Mouse (Mus musculus) urinary bladder, postnatal 25 days (tissue): ENCODE data around the gene Cyb561d1.
"Not testable (repeated sequence)": the region's sequence is repeated elsewhere in the genome, so short reads cannot be mapped to it uniquely, and the experiment has no call there.

Source experiments
- DNase-seq: peaks from one replicate; pipeline ENCODE4 v3.0.0; 2022; ENCODE audit warnings: low spot score

Cyb561d1 gene

DNA sequence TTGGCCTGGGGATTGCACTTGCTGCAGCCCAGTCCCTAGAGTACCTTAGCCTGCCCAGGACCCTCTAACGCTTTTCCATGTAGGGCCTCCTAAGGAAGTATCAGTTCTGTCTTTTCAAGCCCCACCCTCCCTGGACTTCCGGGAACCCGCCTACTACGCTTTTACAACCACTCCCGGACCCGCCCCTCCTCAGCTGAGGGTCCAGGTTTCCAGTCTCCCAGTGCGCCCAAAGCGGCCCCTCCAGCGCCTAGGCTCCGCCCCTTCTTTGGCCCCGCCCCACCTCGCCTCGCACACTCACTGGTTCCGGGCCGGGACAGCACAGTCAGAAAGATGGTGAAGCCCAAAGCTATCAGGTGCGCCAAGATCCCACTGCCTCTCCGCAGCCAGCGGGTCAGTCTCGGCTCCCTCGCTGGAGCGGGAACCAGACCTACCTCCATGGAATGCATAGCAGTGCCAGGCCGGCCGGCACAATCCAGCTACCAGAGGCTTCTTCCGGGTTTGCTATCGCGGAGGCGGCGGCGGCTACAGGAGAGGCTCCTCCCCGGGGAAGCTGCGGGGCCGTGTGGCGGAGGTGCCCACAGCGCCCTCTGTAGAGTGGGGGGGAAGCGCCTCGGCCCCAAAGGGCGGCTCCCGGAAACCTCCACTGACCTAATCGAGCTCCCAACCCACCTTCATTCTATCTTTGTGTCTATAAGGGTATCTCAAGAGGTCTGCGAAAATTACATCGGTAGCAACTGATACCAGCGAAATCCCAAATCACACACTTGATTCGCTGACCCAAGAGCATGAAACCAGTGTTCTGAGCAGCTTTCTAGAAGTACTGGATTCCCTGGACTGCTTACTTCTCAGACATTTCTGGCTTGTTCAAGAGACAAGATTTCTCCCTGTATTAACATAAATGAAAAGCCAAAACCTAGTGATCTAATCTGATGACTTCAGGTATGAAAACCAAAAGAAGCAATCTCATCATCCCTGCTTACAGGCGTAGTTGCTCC lies at the start of gene Cyb561d1:
Gene Cyb561d1, minus strand, starts transcription at position 884 of the 995 bp plus-strand sequence.
- peak; percentile 93 for DNase-seq

DNA sequence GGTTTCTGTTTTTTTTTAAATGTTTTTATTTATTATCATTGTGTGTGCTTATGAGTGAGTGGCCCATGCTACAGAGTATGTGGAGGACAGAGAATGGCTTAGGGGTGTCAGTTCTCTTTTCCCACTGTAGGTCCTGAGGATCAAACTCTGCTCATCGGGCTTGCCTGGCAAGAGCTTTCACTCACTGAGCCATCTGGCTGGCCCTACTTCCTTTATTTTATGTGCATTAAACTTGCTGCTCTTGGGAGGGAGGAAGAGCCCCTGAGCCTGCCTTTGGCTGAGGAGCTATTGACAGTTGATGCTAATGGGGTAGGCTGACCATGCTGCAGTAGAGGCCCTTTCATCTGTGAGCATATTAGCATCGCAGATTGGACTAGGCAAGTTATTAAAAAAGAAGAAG lies 45.8 kb upstream of the Cyb561d1 start:
- no peak for DNase-seq

DNA sequence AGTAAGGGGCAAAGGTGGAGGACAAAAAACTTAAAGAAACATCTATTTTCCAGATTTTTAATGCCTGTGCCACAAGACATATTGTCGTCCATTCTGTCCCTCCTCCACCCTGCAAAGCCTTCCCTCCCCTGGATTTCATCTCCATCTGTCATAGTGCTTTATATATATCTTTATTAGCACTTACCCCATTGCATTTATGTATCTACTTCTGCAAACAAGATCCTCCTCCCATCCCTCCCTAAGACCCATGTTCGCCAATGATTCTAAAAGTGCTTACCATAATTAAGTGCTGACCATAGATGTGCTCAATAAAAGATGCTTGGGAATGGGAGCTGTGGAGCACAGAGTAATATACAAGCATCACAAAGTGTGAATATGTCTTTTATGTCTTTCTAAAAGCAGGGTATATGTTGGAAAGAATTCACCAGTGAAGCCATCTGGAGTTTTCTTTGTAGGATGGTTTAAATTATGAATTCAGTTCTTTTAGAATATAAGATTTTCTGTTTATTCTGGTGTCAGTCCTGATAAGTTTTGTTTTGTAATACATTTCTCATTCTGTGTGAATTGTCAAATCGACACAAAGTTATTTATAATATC lies 40.3 kb upstream of the Cyb561d1 start:
- DNase-seq: no peak

DNA sequence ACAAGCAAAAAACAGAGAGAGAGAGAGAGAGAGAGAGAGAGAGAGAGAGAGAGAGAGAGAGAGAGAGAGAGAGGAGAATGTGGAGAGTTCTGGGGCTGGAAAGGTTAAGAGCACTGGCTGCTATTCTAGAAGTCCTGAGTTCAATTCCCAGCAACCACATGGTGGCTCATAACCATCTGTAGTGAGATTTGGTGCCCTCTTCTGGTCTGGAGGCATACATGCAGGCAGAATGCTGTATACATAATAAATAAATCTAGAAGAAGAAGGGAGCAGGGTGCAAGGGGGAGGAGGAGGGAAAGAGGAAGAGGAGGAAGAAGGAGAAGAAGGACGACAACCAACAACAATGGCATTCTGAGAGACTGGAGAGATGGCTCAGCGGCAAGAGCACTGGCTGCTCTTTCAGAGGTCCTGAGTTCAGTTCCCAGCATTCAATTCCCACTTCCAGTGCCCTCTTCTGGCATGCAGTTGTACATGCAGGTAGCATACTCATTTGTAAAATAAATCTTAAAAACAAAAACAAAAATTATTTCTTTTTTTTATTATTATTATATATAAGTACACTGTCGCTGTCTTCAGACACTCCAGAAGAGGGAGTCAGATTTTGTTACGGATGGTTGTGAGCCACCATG lies 36.6 kb upstream of the Cyb561d1 start:
- not testable (repeated sequence) for DNase-seq

DNA sequence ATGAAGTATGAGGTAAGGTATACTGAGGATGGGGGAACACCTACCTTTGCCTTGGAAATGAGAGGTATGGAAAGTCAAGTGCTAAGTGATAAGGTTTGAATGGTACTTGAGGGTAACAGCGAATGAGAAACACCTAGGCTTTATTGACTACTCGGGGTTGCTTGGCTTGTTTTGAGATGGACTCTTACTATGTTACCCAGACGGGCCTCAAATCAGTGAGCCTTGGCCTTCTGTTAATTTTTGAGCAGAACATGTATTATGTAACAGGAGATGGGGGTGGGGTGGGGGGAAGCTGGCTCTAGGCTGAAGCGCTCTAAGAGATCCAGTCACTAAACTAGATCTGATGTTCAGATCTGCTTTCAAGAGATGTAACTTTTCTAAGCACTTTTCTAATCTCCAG lies 30.6 kb upstream of the Cyb561d1 start:
- DNase-seq: no peak

DNA sequence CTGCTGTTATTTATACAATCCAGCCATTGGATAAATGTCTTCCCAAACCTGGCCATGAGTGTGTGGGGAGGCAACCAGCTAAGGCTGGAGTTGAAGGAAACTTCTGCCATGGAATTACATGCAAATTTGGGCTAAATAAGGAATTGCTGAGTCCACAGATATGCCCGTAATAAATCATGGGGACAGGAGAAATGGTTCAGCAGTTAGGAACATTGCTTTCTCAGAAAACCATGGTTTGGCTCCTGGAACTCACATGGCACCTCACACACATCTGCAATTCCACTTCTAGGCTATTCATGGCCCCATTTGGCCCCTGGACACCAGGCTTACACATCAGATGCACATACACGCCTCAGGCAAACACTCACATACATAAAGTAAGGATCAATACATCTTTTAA lies 26.5 kb upstream of the Cyb561d1 start:
- no peak for DNase-seq

DNA sequence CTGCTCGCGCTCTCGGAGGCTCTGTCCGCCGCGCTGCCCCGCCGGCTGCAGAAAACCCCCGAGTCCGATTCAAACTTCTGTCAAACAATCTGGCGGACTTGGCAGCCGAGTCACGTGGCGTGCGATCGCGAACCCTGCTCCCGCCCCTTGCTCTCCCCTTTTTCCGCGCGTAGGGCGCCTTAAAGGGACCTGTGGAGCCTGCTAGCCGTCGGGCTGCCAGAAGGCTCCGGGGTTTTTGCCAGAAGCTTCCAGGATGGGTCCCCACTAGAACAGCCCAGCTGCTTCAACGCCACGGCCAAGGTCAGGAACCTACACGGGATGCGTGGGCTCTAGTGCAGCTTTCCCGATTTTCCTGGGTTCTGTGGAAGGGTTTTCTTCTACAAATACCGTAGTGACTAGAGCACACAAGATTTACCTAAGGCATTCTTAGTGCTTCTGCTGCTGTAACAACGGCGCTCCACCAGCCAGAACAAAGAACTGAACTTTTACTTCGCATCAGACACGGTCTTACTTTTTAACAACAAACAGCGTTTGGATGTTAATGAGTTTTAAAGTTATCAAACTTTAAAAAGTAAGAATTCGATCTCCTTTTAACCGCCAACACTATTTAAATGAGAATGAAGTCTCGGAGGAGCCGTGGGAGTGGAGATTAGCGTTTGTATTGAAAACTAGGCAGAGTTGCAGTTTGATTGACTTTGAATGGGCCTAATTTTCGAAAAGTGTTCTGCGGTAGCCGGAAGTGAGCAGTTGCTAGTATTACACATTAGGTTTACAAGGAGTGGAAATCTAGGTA lies 25.7 kb upstream of the Cyb561d1 start, which contains the start of gene Sypl2:
Gene Sypl2, minus strand, starts transcription at position 91 of the 793 bp plus-strand sequence.
- DNase-seq: peak; percentile 23

DNA sequence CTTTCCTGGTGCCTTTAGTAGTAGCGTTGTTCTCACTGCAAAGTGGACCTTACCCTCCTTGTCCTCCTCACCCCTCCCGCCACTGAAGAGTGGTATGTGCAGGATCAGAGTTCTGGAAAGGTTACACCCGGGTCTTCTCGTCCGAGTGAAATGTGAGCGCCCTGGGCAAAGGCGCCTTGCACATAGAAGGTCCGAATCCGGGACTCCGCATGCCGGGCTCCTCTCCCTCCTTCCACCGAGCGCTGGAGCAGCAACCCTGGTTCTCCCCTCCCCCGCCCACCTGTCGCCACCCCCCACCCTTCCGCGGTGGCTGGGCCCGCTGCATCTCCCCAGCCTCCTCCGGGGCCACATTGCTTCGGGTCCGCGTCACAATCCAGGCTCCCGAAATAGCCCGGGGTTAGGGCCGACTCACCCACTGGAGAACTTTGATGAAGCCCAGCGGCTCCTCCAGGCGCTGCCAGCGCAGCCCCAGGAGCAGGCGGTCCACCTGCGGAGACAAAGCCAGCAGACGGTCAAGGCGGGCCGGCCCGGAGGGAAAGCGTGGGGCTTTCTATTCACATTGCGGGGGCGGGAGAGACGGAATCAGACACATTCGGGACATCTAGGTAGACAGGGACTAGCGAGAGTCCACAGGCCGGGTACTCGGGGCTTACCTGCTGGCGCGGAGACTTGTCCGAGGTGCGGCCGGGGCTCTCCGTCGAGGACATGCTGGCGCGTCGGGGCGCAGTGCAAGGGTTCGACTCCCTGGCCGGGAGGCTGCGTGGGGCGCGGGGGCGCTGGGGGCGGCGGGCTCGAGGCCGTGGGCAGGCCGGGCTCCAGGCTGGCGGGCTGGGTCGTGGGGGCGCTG lies 24.9 kb upstream of the Cyb561d1 start:
- no peak for DNase-seq

DNA sequence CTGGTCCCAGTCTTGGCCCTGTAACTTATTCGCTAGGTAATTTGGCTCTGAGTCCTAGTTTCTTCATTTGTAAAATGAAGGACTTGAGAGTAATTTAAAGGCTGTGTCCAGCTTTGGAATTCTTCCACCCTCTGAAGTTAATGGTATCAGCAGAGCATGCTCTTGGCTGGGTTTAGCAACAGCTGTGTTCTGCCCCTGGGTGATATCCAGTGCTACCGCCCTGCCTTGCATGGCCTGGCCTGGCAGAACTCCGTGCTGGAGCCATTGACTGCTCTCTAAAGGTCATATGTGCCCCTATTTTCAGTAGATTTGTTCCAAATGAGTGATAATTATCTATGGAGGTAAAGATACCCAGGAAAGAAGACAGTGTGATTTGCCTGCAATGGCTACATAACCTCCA lies 19.6 kb upstream of the Cyb561d1 start:
- no peak for DNase-seq

DNA sequence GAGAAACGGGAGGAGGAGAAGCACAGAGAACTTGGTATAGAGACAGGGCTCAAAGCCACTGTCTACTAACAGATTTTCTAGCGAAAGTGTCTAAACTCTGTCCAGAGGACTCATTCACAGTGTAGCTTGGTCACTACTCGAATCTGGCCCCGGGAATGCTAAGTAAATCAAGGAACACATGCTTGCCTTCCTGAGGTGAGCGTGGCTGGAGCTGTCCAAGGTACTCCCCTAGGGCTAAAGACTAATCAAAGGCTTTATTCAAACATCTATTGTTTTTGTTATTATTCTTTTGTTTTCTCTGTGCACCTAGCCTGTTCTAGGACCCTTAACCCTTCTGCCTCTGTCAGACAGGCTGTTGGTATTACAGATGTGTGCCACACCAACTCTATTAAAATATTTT lies 13.7 kb upstream of the Cyb561d1 start:
- DNase-seq: no peak

DNA sequence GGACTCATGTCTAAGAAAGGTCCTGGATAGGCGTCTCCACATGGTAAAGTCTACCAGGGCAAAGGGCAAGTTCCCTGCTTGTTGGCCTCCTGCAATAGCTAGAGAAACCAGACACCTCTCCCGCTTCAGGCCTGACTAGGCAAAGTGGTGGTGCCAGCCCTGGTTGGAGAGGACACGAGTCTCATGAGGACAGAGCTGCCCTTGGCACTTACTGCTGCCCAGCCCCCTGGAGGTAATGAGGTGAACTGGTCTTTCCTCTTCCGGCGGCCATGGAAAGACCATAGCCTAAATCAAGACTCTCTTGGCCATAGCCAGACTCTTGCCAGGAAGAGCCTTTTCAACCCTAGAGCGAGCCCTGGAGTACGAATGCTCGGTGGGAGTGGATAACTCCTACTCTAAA lies 11.4 kb upstream of the Cyb561d1 start:
- no peak for DNase-seq

DNA sequence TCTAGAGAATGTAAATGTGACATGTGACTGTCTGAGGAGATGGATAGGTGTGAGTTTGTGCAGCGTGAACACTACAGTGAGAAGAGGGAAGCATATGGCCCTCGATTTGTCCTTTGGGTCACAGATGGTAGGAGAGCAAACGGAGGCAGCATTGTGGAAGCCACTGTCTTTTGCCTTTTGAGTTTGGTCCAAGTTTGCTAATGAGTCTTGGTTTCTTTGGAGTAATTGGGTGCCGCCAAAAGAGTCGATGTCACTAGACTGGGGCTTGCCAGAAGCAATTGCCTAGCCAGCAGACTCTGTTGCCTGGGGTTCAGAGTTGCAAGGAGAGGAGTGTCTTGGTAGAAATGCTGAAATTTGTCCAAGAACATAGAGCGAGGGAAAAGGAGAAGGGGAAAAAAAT lies 10.8 kb upstream of the Cyb561d1 start:
- no peak for DNase-seq

DNA sequence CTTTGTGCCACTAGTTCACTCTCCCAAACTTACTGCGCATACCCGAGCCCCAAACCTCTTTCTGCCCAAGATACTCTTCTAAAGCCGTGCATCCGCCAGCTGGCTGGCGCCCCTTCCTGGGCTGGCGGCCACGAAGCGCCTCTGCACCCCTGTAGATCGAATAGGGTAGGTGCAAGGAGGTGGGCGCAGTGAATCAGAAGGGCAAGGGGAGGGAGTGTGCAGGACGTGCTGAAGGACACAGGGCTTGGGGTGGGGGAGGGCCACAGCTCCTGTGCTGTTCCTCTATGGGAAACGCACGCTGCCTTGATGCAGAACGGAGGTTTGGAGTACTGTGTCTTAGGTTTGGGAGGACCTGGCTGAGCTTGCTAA lies 9.7 kb upstream of the Cyb561d1 start, which contains the start of gene Atxn7l2:
Gene Atxn7l2, minus strand, starts transcription at position 164 of the 369 bp plus-strand sequence.
- no peak for DNase-seq

DNA sequence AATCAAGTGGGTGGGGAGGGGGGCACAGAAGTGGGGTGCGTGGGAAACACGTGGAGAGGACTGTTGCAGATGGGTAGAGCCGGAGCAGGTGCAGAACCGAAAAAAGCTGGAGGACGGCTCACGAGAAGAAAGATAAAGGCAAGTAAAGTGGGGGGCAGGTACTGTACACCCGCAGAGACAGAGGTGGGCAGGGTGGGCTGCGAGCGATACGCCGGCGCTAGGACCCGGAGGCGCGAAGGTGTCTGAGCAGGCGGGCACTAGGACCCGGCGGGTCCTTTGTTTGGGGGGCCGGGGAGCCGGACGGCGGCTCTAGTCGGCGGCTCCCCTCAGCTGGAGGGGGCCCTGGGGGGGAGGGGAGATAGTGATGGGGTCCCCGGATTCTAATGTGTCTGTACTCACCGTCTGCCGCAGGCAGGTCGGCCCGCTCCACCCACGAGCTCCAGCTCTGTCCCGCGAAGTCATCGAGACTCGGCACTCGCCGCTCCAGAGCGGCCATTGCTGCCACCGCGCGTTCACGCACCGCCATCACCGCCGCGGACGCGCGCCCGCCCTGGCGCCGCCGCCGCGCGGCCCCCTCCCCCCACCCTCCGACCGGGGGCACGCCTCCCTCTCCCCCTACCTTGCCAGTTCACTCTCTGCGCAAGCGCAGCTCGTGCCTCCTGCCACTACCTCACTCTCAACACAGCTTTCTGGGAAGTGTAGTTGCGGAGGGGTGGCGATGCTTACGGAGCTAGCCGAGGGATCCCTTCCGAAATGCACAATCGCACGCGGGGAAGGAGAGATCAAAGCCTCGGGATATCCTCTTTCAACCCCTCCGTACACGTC lies 9.1 kb upstream of the Cyb561d1 start:
- peak; percentile 84 for DNase-seq

DNA sequence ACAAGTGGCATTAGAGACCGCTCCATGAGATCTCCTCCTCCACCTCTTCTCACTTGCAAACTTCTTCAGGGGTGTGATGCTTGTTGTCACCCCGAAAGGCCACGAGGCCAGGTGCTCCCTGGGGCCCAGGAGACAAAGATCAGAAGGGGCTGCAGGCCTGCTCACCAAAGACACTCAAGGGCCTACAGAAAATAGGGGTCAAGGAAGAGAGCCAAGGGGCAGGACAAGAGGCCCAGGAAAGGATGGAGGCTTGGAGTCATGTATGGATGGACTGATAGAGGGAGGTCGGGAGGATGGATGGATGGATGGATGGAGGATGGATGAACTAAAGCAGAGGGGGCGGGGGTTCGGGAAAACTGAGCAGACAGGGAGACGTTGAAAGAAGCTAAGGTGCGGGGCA lies 8.5 kb upstream of the Cyb561d1 start:
- DNase-seq: no peak

DNA sequence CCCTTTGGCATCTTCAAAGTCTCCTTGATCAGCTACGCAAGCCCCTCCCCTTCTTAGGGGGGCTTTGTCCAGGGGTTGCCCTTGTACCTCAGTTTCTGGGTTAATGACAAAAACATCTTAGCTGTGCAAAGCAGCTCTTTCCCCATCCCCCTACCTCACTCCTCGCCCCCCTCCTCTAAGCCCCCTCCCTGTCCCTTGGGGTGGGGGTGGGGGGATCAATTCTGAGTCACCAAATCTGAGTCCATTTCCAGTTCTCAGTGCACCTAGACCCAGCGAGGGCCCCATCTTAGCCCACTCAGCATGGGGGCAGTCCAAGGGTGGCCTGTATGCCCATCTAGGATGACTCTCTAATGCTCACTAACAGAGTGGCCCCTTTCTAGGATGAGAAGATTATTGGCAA lies 8.0 kb upstream of the Cyb561d1 start:
- DNase-seq: no peak

DNA sequence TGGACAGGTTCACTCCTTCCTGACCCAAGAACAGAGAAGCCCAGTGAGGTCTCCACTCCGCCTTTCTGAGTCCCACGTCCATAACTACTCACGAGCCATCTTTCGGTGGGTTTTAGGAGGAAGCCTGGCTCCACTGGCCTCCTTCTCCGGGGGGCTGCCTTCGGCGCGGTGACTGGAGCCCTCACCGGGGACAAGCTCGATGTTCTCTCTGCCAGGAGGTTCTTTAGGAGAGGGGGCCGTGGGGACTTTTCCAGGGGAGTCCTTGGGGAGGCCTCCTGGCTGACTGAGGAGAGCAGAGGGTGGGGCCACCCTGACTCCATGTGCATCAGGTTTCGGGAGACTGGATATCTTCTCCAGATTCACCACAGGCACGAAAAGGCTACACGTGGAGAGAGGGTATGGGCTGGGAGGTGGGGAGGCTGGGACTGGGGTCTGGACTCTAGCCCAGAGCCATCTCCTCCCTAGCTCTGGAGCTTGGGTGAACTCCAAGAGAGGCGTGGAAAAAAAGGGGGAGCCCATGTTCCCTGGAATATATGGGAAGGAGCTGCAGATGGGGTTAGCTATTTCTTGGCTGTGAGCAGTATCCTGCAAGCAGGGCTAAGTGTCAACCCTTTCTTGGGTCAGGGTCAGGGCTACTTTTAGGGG lies 5.8 kb upstream of the Cyb561d1 start:
- no peak for DNase-seq

DNA sequence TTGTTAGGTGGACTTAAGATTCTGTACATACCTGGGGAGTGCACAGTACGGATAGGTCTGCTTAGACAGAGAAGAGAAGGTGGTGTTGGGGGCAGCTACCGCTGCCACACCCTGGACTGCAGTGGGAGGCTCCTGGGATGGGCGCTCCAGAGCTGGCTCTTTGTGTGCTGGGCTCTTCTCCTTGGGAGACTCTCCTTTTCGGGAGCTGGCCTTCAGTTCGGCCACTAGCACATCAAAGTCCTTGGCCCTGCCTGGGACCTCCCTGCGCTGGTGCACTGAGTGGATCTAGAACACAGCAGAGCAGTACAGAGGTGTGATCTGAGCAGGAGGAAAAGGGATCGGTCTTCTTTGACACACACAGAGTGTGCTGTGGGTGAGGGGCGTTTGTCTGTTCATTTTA lies 4.6 kb upstream of the Cyb561d1 start:
- no peak for DNase-seq

DNA sequence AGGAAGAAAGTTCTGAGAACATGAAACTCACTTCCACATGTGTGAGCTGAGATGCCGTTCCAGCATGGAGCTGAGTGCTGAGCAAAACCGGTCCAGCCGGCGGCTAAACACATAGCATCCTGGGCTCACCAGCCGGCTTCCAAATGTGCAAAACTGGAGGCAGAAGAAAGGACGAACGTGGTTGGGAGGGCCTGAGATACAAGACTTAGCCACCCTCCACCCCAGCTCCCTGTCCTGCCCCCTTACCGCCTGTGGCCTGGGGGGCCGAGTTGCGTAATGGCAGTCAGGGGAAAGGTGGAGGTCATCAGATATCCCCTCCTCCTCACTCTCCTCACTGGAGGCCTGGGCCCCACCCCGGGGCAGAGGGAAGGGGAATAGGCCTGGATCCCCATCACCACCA lies 3.5 kb upstream of the Cyb561d1 start:
- no peak for DNase-seq
